ENCODE assay signal across 16 mouse cellular contexts in the genomic region with DNA sequence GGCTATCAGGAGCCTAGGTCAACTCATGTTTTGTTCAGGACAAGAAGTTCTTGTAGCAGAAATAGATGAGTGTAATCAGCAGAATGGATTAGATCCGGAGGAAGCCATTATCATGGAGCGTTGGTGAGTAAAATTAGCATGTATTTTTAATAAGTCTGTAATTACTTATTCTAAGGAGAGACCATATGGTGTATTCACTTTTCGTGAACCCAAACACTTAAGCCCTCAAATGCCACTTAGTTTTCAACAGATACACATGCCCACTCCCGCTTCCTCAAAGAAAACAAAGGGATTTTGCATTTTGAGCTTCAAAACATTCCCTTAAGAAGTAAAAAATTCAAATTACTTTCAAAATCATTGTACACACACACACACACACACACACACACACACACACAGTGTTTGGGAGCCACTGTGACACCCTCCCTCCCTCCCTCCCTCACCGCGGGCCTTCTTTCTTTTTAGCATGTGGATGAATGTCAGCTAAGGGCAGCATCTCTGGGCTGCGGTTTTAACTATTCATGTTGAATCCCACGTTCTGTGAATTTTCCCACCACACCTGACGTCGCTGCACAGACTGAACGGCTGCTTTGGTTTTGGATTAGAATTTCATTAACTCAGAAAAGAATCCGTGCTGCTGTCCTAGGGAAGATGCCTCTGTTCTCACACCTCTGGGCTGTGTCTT.
"Had no signal": no experiment of that assay in that cellular context is flagged by ENCODE, and none has a peak within 500 bp of the region (broad histone marks: within the 10 kb centered on the region; RNA-seq: fewer than 3 reads in every experiment).

No protein-coding gene starts in this region.

- H3K27ac ChIP-seq: limb, embryonic 10.5 days; limb, embryonic 13.5 days; liver, embryonic 12.5 days; liver, embryonic 15.5 days; lung, embryonic 15.5 days; midbrain, embryonic 10.5 days had no signal

- ATAC-seq: liver, embryonic 12.5 days had no signal

- H3K4me3 ChIP-seq: limb, embryonic 10.5 days; limb, embryonic 13.5 days; liver, embryonic 12.5 days; liver, embryonic 15.5 days; lung, embryonic 15.5 days; megakaryocyte, embryonic 14.5 days; midbrain, embryonic 10.5 days had no signal

- H3K27me3 ChIP-seq: limb, embryonic 13.5 days; liver, embryonic 12.5 days; liver, embryonic 15.5 days; lung, embryonic 15.5 days had no signal

- H3K9me3 ChIP-seq: limb, embryonic 10.5 days; limb, embryonic 13.5 days; liver, embryonic 15.5 days; lung, embryonic 15.5 days had no signal

- H3K9ac ChIP-seq: limb, embryonic 13.5 days; liver, embryonic 12.5 days; liver, embryonic 15.5 days; lung, embryonic 15.5 days had no signal

- DNase-seq: kidney, adult 8-10 months; kidney, postnatal 14 days; kidney, postnatal 4 days; liver; lung, adult 18-20 months; lung, postnatal 10 days; lung, postnatal 36 days; thymus, adult 18-20 months; thymus, postnatal 36 days had no signal

- H3K4me2 ChIP-seq: limb, embryonic 13.5 days; liver, embryonic 12.5 days; liver, embryonic 15.5 days; lung, embryonic 15.5 days had no signal

- H3K4me1 ChIP-seq: limb, embryonic 10.5 days; limb, embryonic 13.5 days; liver, embryonic 12.5 days; liver, embryonic 15.5 days; lung, embryonic 15.5 days; megakaryocyte, embryonic 14.5 days had no signal

- H3K36me3 ChIP-seq: limb, embryonic 10.5 days; limb, embryonic 13.5 days; liver, embryonic 12.5 days; liver, embryonic 15.5 days; lung, embryonic 15.5 days; midbrain, embryonic 10.5 days had no signal
